Mouse (Mus musculus): ENCODE measurements around the gene Nme3. TPM values are rescaled to one million over a fixed set of nuclear protein-coding genes. Genes with fewer than 3 reads are reported as not detected.

The Nme3 gene
- polyA plus RNA-seq, 1 experiment from 2014 or later, result 69.6 TPM

- H3K27ac ChIP-seq (replicated peaks), result no peak overlapping the region
- H3K27me3 ChIP-seq, result no peaks in the 10 kb centered on the region
- H3K4me2 ChIP-seq (replicated peaks), result no peak overlapping the region
- H3K9me3 ChIP-seq, result no peaks in the 10 kb centered on the region
- ATAC-seq (replicated peaks), result no peak
- no peak overlapping the region for H3K4me3 ChIP-seq
- no peak overlapping the region for H3K9ac ChIP-seq (replicated peaks)
- peaks cover 22% of the 10 kb centered on the region for H3K36me3 ChIP-seq
- 89% methylated on average over 8 of the region's 8 CpGs for WGBS
- no peaks in the 10 kb centered on the region for H3K4me1 ChIP-seq
Measured at GRCm38 (mm10) chr17:24860076-24860475, 36.2 kb upstream of the Nme3 start.

DNA sequence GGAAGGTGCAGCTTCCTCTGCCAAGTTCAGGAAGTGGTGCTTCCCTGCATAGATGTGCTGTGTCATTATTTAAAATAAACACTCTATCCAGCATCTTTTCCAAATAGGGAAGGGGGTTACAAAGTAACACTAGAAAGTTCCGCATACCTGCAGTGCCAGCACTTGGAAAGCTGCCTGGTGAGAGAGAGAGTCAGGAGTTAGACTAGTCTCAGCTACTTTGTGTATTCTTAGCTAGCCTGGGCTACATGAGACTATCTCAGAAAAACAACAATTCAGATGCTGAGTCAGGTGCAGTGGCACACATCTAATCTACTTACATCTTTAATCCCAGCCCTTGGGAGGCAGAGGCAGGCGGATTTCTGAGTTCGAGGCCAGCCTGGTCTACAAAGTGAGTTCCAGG is 34.5 kb upstream of the Nme3 start:
- H3K4me2 ChIP-seq (replicated peaks), result no peak overlapping the region
- no peaks in the 10 kb centered on the region for H3K27me3 ChIP-seq
- ATAC-seq (replicated peaks), result no peak
- WGBS, result 87% methylated on average over 3 of the region's 3 CpGs
- peaks cover 22% of the 10 kb centered on the region for H3K36me3 ChIP-seq
- no peaks in the 10 kb centered on the region for H3K9me3 ChIP-seq
- H3K27ac ChIP-seq (replicated peaks), result no peak overlapping the region
- no peak overlapping the region for H3K9ac ChIP-seq (replicated peaks)
- no peaks in the 10 kb centered on the region for H3K4me1 ChIP-seq
- no peak overlapping the region for H3K4me3 ChIP-seq

DNA sequence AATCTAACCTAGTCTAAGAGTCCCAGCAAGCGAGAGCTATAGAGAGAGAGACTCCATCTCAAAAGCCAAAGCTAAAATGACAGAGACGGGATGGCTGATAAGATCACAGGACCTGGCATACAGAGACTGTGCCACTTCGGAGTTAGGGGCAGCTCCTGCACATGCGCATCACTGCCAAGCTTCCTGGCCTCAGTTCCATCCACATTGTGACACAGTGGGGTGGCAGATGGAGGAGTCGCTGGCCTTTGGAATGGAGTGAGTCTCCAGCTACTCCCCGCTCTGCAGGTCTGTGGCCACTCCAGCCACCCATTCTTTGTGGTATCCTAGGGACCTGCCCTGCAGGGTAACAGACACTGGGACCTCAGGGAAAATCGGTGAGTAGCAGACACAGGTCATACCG is 30.5 kb upstream of the Nme3 start, which contains the start of gene Igfals:
TSS of gene Igfals (plus strand) at position 222 of the 400 bp plus-strand sequence.
- WGBS, result 91% methylated on average over 8 of the region's 8 CpGs
- Histone ChIP-seq H3K4me2 (replicated peaks) (no peak within 1 kb of the TSS), H3K9ac (replicated peaks) (no peak within 1 kb of the TSS), H3K4me3 (no peak within 1 kb of the TSS), H3K4me1 (no peaks in the 10 kb centered on the region), H3K9me3 (no peaks in the 10 kb centered on the region), H3K27me3 (no peaks in the 10 kb centered on the region), H3K27ac (replicated peaks) (no peak within 1 kb of the TSS), H3K36me3 (peaks cover 22% of the 10 kb centered on the region)
- no peak for ATAC-seq (replicated peaks)

DNA sequence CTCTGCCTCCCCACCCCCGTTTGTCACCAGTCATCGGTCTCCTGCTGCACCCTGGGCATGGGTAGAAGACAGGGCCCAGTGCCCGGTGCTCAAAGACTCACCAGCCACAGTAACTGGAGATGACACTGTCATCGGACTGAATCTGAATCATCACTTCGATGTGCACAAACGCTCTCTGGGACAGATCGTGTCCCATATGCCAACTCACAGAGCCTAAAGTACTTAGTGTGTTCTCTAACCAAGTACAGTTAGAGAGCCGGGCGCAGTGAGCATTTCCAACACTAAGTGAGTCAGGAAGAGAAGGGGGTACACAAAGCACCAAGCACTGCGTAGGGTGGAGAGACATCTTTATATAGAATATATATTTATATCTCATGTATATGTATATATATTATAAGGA is 28.4 kb upstream of the Nme3 start:
- no peak overlapping the region for H3K4me3 ChIP-seq
- no peaks in the 10 kb centered on the region for H3K9me3 ChIP-seq
- peaks cover 9% of the 10 kb centered on the region; the same call in 1 of the 2 replicates for H3K36me3 ChIP-seq
- H3K4me1 ChIP-seq, result no peaks in the 10 kb centered on the region
- ATAC-seq (replicated peaks), result no peak
- no peak overlapping the region for H3K4me2 ChIP-seq (replicated peaks)
- WGBS, result 94% methylated on average over 10 of the region's 10 CpGs
- H3K27ac ChIP-seq (replicated peaks), result no peak overlapping the region
- no peaks in the 10 kb centered on the region for H3K27me3 ChIP-seq
- H3K9ac ChIP-seq (replicated peaks), result no peak overlapping the region

DNA sequence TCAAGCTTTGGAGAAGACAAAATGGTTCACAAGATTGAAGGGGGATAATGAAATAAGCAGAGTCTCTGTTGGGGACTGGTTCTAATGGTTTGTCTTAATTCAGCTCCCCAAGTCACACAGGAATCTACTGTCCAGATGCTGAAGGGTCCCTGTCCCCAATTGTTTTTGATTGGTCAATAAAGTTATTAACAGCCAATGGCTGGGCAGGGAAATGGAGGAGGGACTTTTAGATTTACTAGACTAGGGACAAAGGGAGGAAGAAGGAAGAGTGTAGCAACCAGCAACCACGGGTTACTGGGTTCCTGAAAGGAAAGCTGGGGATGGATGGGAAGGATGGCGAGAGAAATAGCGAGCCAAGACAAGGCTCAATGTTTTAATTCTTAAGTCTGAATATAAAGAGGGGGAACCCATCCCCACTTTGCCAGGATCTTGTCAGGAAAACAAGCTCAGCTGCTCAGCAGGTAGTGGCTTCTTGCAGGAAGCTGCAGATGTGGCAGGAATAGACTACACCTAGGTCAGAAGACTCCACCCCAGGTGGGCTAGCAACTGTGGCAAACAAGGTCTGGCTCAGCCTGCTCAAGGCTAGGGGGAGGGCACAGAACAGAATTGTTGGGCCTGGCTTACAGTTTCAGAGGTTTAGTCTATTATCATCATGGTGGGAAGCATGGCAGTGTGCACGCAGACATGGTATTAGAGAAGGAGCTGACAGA is 22.4 kb upstream of the Nme3 start:
- no peak for ATAC-seq (replicated peaks)
- Histone ChIP-seq H3K27me3 (no peaks in the 10 kb centered on the region), H3K4me2 (replicated peaks) (no peak overlapping the region), H3K27ac (replicated peaks) (no peak overlapping the region), H3K9me3 (no peaks in the 10 kb centered on the region), H3K4me3 (no peak overlapping the region), H3K4me1 (no peaks in the 10 kb centered on the region), H3K9ac (replicated peaks) (no peak overlapping the region), H3K36me3 (no peaks in the 10 kb centered on the region)
- WGBS, result 59% methylated on average over 4 of the region's 4 CpGs

GRCm38 (mm10) chr17:24874405-24874745 is 21.9 kb upstream of the Nme3 start:
- Histone ChIP-seq H3K27me3 (no peaks in the 10 kb centered on the region), H3K27ac (replicated peaks) (no peak overlapping the region), H3K4me1 (no peaks in the 10 kb centered on the region), H3K4me3 (no peak overlapping the region), H3K9ac (replicated peaks) (no peak overlapping the region), H3K36me3 (no peaks in the 10 kb centered on the region), H3K4me2 (replicated peaks) (no peak overlapping the region), H3K9me3 (no peaks in the 10 kb centered on the region)
- 46% methylated on average over 1 of the region's 1 CpGs for WGBS
- ATAC-seq (replicated peaks), result no peak

DNA sequence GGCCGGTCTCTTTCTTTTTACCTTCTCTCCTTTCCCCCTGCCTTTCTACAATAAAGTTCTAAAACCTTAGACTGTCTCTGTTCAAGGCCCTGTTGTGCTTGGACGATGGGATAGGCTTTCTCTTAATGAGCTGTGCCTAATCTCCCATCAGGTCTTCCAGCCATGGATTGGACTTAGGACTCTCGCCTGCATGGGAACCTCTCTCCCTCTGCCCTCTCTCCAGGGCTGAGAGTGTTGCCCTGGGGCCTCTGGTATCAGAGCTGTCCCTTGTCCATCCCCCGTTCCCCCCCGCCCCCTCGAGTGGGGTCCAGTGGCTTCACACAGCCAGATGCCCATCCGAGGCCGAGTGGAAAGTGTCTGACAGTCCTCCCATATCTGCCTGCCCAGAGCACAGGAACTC is 21.3 kb upstream of the Nme3 start:
- Histone ChIP-seq H3K4me3 (no peak overlapping the region), H3K4me1 (no peaks in the 10 kb centered on the region), H3K27me3 (no peaks in the 10 kb centered on the region), H3K36me3 (no peaks in the 10 kb centered on the region), H3K9me3 (no peaks in the 10 kb centered on the region), H3K27ac (replicated peaks) (no peak overlapping the region), H3K4me2 (replicated peaks) (no peak overlapping the region), H3K9ac (replicated peaks) (no peak overlapping the region)
- 80% methylated on average over 8 of the region's 8 CpGs for WGBS
- ATAC-seq (replicated peaks), result no peak

DNA sequence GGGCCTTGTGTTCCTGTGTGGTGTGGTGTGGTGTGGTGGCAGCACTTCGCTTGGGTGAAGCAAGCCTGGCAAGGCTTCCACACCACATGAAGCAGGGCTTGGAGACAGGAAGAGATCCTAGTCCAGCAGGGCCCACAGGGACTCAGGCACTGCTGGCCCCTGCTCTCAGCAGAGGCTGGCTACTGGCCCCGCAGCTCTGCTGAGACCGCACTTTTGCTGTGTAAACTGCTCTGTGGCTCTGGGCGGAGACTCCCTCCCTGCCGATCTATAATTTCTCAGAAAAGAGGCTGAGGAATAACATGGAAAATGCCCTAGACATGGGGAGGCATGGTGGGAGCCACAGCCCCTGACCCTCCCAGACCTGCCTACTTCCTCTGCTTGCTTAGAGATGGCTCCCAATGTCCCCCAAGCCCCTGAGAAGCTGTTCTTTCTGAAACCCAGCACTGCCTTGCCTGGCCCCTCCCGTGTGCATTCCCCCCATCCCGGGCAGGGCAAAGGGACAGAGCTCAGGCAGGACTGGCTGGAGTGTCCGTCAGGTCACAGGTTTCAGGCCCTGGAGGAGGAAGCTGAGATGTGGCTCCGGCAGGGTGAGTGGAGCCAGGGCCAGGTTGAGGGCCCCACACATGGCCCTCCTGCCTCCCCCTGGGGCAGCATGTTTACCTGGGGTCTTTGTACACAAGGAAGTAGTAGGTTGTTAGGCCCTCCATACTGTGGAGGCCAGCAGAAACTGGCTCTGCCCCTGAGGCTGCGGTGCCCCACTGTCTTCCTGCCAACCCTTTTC is 18.8 kb upstream of the Nme3 start:
- Histone ChIP-seq H3K4me1 (no peaks in the 10 kb centered on the region), H3K4me3 (no peak overlapping the region), H3K4me2 (replicated peaks) (no peak overlapping the region), H3K36me3 (0 out of 2 replicates have a peak, but pooled peaks cover 1% of the 10 kb centered on the region), H3K9me3 (no peaks in the 10 kb centered on the region), H3K27me3 (no peaks in the 10 kb centered on the region), H3K9ac (replicated peaks) (no peak overlapping the region), H3K27ac (replicated peaks) (no peak overlapping the region)
- WGBS, result 64% methylated on average over 10 of the region's 10 CpGs
- no peak for ATAC-seq (replicated peaks)

- no peaks in the 10 kb centered on the region for H3K27me3 ChIP-seq
- no peaks in the 10 kb centered on the region for H3K9me3 ChIP-seq
- H3K27ac ChIP-seq (replicated peaks), result no peak overlapping the region
- no peaks in the 10 kb centered on the region for H3K4me1 ChIP-seq
- no peak for ATAC-seq (replicated peaks)
- H3K36me3 ChIP-seq, result 0 out of 2 replicates have a peak, but pooled peaks cover 6% of the 10 kb centered on the region
- no peak overlapping the region for H3K9ac ChIP-seq (replicated peaks)
- H3K4me2 ChIP-seq (replicated peaks), result no peak overlapping the region
- WGBS, result 34% methylated on average over 5 of the region's 5 CpGs
- H3K4me3 ChIP-seq, result no peak overlapping the region
Measured at GRCm38 (mm10) chr17:24878117-24878397, 18.2 kb upstream of the Nme3 start.

DNA sequence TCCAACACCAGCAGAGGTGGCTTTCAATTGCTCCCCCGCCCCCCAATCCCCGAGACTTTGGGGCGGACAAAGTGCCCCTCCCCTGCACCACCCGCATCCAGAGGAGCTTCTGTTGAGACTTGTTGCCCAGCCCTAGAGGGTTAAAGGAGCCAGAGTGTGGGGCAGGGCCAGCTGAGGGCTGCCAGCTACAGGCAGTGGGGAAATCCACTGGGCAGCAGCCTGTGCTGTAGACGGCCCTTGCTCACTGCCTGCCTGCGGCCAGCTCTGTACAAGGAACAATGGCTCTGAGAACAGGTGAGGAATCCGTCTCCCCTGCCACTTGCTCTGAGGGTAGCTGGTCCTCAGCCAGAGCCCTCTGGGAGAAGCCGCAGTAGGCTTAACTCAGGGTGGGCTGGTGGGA is 17.8 kb upstream of the Nme3 start:
- H3K9ac ChIP-seq (replicated peaks), result no peak overlapping the region
- no peaks in the 10 kb centered on the region for H3K4me1 ChIP-seq
- no peaks in the 10 kb centered on the region for H3K9me3 ChIP-seq
- no peak for ATAC-seq (replicated peaks)
- H3K4me3 ChIP-seq, result no peak overlapping the region
- no peaks in the 10 kb centered on the region for H3K27me3 ChIP-seq
- no peak overlapping the region for H3K4me2 ChIP-seq (replicated peaks)
- WGBS, result 73% methylated on average over 8 of the region's 8 CpGs
- H3K27ac ChIP-seq (replicated peaks), result no peak overlapping the region
- peaks cover 10% of the 10 kb centered on the region; the same call in 1 of the 2 replicates for H3K36me3 ChIP-seq

GRCm38 (mm10) chr17:24881738-24882440 is 14.4 kb upstream of the Nme3 start:
- H3K36me3 ChIP-seq, result peaks cover 16% of the 10 kb centered on the region; the same call in 1 of the 2 replicates
- H3K9me3 ChIP-seq, result no peaks in the 10 kb centered on the region
- H3K4me2 ChIP-seq (replicated peaks), result no peak overlapping the region
- 46% methylated on average over 7 of the region's 7 CpGs for WGBS
- no peaks in the 10 kb centered on the region for H3K27me3 ChIP-seq
- no peak overlapping the region for H3K27ac ChIP-seq (replicated peaks)
- H3K4me3 ChIP-seq, result no peak overlapping the region
- no peak for ATAC-seq (replicated peaks)
- H3K4me1 ChIP-seq, result peaks cover 9% of the 10 kb centered on the region
- no peak overlapping the region for H3K9ac ChIP-seq (replicated peaks)

DNA sequence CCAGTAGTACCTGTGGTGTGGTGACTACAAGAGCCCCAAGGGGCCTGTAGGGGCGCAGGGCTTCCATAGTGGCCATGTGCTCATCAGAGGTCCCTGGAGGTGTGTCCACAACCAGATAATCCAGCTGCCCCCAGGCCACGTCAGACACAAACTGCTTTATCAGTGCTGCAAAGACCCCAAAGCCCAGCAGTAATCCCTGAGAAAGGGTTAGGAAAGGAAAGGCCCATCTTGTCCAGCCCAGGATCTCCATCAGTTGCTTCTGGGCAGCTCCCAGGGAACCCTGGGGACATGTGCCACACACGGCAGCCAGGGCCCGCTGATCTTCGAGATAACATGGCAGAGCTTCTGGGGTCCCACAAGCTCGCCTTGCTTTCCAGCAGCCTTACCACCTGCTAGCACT is 11.9 kb upstream of the Nme3 start:
- no peak overlapping the region for H3K4me3 ChIP-seq
- H3K27ac ChIP-seq (replicated peaks), result no peak overlapping the region
- H3K9ac ChIP-seq (replicated peaks), result no peak overlapping the region
- no peak overlapping the region for H3K4me2 ChIP-seq (replicated peaks)
- H3K36me3 ChIP-seq, result peaks cover 24% of the 10 kb centered on the region; the same call in 1 of the 2 replicates
- H3K4me1 ChIP-seq, result peaks cover 31% of the 10 kb centered on the region
- ATAC-seq (replicated peaks), result no peak
- no peaks in the 10 kb centered on the region for H3K9me3 ChIP-seq
- H3K27me3 ChIP-seq, result no peaks in the 10 kb centered on the region
- WGBS, result 87% methylated on average over 6 of the region's 6 CpGs
